Mouse (Mus musculus) liver, adult 2 months (tissue): ENCODE data around the gene Cpz.

Experiments used
- CTCF ChIP-seq: fragments of 200-500 bp; IDR thresholded peaks from 2 replicates; pipeline ENCODE4 v1.5.1; 2011; ENCODE audit warnings: low read depth, low read length, control low read depth
- POLR2A ChIP-seq: fragments of 200-500 bp; IDR thresholded peaks from 2 replicates; pipeline ENCODE4 v1.6.1; 2011; ENCODE audit warnings: low read length, control low read depth; ENCODE audit not compliant: insufficient read depth; ENCODE audit errors: extremely low read depth

- no peak for TF ChIP-seq POLR2A
- no peak for TF ChIP-seq CTCF
Measured at GRCm38 (mm10) chr5:35536271-35536670, 10.8 kb upstream of the Cpz start.
